Mouse (Mus musculus) neural tube, embryonic 14.5 days (tissue): ENCODE measurements around the gene Catsperb. TPM values are rescaled to one million over a fixed set of nuclear protein-coding genes. Genes with fewer than 3 reads are reported as not detected.
"Not testable (repeated sequence)": the region's sequence is repeated elsewhere in the genome, so short reads cannot be mapped to it uniquely, and the experiment has no call there.

Experiments
- ATAC-seq: fragments of 200-750 bp; cut with Nextera tagmentation; 2 replicates; pipeline ENCODE4 v1.8.0; 2017; ENCODE audit warnings: low read depth, mild to moderate bottlenecking, moderate TSS enrichment, moderate library complexity
- H3K27ac ChIP-seq: fragments of 300-500 bp; sonication (generic); 2 replicates; pipeline ENCODE4 v1.5.1; 2014; ENCODE audit warnings: low read depth, mild to moderate bottlenecking, control low read depth, low read length, moderate library complexity, mixed read lengths
- H3K27me3 ChIP-seq: fragments of 300-500 bp; sonication (generic); 2 replicates; pipeline ENCODE4 v1.6.1; 2014; ENCODE audit warnings: low read length; ENCODE audit not compliant: control insufficient read depth, insufficient read depth
- H3K36me3 ChIP-seq: fragments of 300-500 bp; sonication (generic); 2 replicates; pipeline ENCODE4 v1.6.1; 2014; ENCODE audit warnings: low read length, mixed read lengths; ENCODE audit not compliant: control insufficient read depth, insufficient read depth
- H3K4me1 ChIP-seq: fragments of 300-500 bp; sonication (generic); 2 replicates; pipeline ENCODE4 v1.6.1; 2014; ENCODE audit warnings: low read length; ENCODE audit not compliant: control insufficient read depth, insufficient read depth
- H3K4me2 ChIP-seq: fragments of 300-500 bp; sonication (generic); 2 replicates; pipeline ENCODE4 v1.6.1; 2014; ENCODE audit warnings: mild to moderate bottlenecking, low read depth, low read length, control low read depth
- H3K4me3 ChIP-seq: fragments of 300-500 bp; sonication (generic); 2 replicates; pipeline ENCODE4 v1.5.1; 2014; ENCODE audit warnings: low read depth, low read length, control low read depth, mixed read lengths
- H3K9ac ChIP-seq: fragments of 300-500 bp; sonication (generic); replicated peaks from 2 replicates; pipeline ENCODE4 v1.6.1; 2014; ENCODE audit warnings: low read depth, mild to moderate bottlenecking, control low read depth, low read length, mixed read lengths
- H3K9me3 ChIP-seq: fragments of 300-500 bp; sonication (generic); 2 replicates; pipeline ENCODE4 v1.6.1; 2016; ENCODE audit warnings: low read length; ENCODE audit not compliant: control insufficient read depth
- WGBS: fragments of 180-500 bp; shearing (Covaris S2); extraction: QIAGEN DNeasy Blood & Tissue Kit; methylation state at CpG from one replicate; pipeline ENCODE4 v1.1.7; 2014; 5-methylcytosine and 5-hydroxymethylcytosine counted together
- polyA plus RNA-seq: library from polyadenylated mRNA; unstranded; fragments of >200 nt; fragmentation: Nextera tagmentation; extraction: Ambion mirVana; gene quantifications from 2 replicates; pipeline ENCODE4 v1.2.1, GENCODE M21; 2014

The Catsperb gene
- not detected in 2 replicates for polyA plus RNA-seq

DNA sequence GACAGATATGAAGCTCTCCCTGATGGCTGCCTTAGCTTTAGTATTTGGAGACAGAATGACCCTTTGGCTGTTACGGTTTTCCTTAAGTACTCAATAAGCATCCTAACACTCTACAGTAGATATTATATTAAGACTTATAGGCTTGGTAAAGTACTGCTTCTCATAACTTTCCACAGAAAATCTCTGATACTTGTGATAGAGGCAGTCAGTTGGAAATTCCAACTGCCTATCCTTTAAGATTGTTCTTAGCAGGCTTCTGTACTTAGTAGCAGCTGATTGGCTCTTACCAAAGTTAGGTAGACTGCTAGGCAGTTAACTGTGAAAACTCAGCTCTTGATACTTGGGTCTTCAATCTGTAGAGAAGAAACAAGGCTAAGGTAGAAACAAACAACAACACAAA lies at the start of gene Catsperb:
TSS of gene Catsperb (plus strand) at position 301 of the 400 bp plus-strand sequence.
- not testable (repeated sequence) for H3K9ac ChIP-seq, H3K36me3 ChIP-seq, H3K4me2 ChIP-seq, H3K9me3 ChIP-seq, H3K4me3 ChIP-seq, H3K4me1 ChIP-seq, ATAC-seq, H3K27me3 ChIP-seq, H3K27ac ChIP-seq
- WGBS = 77% methylated on average over 1 of the region's 1 CpGs

DNA sequence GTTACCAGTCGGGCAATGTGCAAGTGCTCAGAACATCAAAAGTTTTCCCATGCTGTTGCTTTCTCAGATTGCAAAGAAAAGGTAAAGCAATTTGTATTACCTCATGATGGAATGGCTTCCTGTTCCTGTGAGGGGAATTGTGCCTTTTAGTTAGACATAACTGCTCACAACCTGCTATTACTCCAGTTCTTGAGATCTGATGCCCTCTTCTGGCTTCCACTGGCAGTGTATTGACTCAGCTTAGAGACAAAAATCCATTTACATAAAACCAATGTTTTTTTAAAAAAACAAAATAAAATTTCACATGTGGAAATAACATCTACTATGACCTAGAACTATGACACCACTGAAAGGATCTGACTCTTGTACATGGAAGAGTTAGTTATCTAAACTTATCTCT lies 43.0 kb upstream of the Catsperb start:
- ATAC-seq, H3K4me3 ChIP-seq: not testable (repeated sequence)

DNA sequence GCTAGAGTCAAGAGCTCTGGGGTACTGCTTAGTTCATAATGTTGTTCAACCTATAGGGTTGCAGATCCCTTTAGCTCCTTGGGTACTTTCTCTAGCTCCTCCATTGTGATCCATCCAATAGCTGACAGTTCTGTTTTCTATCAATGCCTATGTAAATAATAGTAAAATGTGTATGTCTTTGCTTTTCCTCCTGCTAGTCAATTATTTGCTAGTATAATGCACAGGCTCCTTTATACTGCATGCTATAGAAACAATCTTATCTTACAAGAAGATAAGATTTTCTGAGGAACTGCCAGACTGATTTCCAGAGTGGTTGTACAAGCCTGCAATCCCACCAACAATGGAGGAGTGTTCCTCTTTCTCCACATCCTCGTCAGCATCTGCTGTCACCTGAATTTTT lies 23.0 kb upstream of the Catsperb start:
- H3K36me3 ChIP-seq, H3K27me3 ChIP-seq, H3K9me3 ChIP-seq, H3K4me1 ChIP-seq, H3K27ac ChIP-seq, H3K4me3 ChIP-seq, ATAC-seq, H3K9ac ChIP-seq, H3K4me2 ChIP-seq: not testable (repeated sequence)
- no CpG with 5 or more reads among the region's 1 CpGs for WGBS

More for the DNA sequence above, 43.0 kb upstream of the Catsperb start:
- not testable (repeated sequence) for H3K9me3 ChIP-seq, H3K27me3 ChIP-seq, H3K36me3 ChIP-seq, H3K9ac ChIP-seq, H3K4me2 ChIP-seq, H3K4me1 ChIP-seq, H3K27ac ChIP-seq
- WGBS = 91% methylated on average over 1 of the region's 1 CpGs

DNA sequence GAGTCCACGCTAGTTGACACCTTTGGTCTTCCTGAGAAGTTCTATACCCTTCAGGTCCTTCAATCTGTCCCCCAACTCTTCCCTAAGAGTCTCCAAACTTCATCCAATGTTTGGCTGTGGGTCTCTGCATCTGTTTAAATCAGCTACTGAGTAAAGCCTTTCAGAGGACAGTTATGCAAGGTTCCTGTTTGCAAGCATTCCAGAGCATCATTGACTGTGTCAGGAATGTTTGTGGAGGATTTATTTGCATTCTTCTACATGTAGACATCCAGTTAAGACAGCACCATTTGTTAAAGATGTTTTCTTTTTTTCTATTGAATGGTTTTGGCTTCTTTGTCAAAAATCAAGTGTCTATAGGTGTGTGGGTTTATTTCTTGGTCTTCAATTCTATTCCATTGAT lies 21.7 kb downstream of the Catsperb start:
- Histone ChIP-seq H3K9ac (no peak overlapping the region), H3K4me1 (no peaks in the 10 kb centered on the region), H3K36me3 (no peaks in the 10 kb centered on the region), H3K4me2 (no peak overlapping the region), H3K27ac (no peak overlapping the region), H3K27me3 (no peaks in the 10 kb centered on the region), H3K9me3 (no peaks in the 10 kb centered on the region), H3K4me3 (no peak overlapping the region)
- 78% methylated on average over 1 of the region's 1 CpGs for WGBS
- no peak for ATAC-seq

DNA sequence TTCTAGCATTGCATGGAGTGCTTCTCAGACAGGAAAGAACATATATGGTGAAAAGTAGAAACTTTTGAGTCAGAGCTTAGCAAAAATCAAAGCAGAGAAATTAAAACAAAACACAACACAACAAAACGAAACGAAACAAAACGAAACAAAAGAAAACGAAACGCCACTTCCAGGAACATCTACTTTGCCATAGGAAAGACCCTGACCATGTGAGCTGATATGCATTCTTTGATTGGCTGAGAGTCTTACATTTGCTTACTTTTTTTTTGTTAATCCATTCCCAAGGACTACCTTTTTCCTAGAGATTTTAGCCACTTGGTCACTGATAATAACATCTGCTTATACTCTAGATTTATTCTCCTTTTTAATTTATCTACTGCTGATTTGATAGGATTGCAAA lies 57.6 kb downstream of the Catsperb start:
- H3K9ac ChIP-seq = no peak overlapping the region
- WGBS = 96% methylated on average over 5 of the region's 5 CpGs
- no peaks in the 10 kb centered on the region for H3K9me3 ChIP-seq
- no peaks in the 10 kb centered on the region for H3K27me3 ChIP-seq
- H3K4me1 ChIP-seq = no peaks in the 10 kb centered on the region
- no peak overlapping the region for H3K27ac ChIP-seq
- ATAC-seq = no peak
- H3K36me3 ChIP-seq = no peaks in the 10 kb centered on the region
- H3K4me2 ChIP-seq = no peak overlapping the region
- H3K4me3 ChIP-seq = no peak overlapping the region

DNA sequence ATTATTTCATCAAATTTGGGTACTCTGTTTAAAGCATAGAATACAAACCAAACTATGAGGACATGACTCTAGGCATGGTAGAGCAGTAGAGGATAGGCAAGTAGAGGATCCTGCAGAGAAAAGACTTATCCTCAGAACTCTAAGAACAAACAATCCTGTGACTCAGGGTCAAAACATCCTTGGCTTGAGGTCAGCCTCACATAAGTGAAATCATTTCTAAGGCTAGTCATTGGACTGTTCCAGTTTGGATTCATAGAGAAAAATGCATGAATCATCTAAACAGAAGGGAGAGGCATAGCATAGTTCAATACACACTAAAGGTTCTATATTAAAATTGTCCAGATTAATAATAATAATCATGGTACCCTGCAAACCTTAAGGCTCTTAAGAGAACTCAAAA lies 79.1 kb downstream of the Catsperb start:
- no peak overlapping the region for H3K27ac ChIP-seq
- no peaks in the 10 kb centered on the region for H3K27me3 ChIP-seq
- no peaks in the 10 kb centered on the region for H3K4me1 ChIP-seq
- no peak for ATAC-seq
- H3K9ac ChIP-seq = no peak overlapping the region
- H3K4me2 ChIP-seq = no peak overlapping the region
- no peaks in the 10 kb centered on the region for H3K36me3 ChIP-seq
- H3K4me3 ChIP-seq = no peak overlapping the region
- no peaks in the 10 kb centered on the region for H3K9me3 ChIP-seq

DNA sequence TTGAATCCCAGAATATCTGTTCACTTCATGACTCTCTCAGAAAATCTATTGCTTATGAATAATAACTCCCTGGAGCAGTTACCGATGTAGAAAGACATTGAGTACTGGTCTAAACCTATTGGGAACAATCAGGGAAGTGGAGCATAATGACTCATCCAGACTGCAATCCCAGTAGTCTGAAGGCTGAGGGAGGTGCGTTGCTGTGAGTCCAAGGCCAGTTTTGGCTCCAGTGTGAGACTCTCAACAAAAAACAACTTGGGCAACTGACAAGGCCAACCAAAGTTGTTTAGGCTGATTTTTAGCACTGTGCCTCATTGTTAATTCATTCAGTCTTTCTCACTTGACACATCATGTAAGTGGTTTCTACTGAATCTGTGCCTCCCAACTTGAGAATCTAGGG lies 106.9 kb downstream of the Catsperb start:
- 77% methylated on average over 2 of the region's 2 CpGs for WGBS
- H3K27ac ChIP-seq = not testable (repeated sequence)

DNA sequence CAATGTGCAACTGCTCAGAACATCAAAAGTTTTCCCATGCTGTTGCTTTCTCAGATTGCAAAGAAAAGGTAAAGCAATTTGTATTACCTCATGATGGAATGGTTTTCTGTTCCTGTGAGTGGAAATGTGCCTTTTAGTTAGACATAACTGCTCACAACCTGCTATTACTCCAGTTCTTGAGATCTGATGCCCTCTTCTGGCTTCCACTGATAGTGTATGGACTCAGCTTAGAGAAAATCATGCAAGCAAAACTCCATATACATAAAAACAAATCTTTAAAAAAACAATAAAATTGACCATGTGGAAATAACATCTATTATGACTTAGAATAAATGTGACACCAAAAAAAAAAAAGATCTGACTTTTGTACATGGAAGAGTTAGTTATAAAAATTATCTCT lies 202.2 kb downstream of the Catsperb start:
- not testable (repeated sequence) for H3K4me1 ChIP-seq, H3K27ac ChIP-seq, ATAC-seq, H3K4me2 ChIP-seq, H3K27me3 ChIP-seq, H3K4me3 ChIP-seq, H3K9me3 ChIP-seq, H3K36me3 ChIP-seq, H3K9ac ChIP-seq

More for the DNA sequence above, 106.9 kb downstream of the Catsperb start:
- not testable (repeated sequence) for H3K9me3 ChIP-seq, H3K9ac ChIP-seq, H3K27me3 ChIP-seq, H3K36me3 ChIP-seq, ATAC-seq, H3K4me2 ChIP-seq, H3K4me1 ChIP-seq, H3K4me3 ChIP-seq

DNA sequence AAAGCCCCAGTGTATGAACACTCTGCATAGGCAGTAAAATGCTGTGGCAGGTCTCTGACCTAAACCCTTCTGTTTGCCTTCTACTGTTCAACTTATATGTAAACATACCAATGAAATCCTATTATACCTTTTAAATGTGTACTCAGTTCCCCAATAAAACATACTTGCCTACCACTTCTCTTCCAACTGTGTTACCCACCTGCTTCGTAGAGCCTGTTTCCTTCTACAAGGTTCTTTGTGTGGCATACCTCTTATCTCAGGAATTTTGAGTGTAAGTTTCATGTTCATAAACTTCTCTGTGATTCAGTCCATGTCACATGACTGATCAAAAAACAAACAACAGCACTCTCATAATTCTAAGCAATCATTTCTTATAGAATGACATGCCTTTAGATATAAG lies 228.7 kb downstream of the Catsperb start:
- Histone ChIP-seq H3K36me3 (no peaks in the 10 kb centered on the region), H3K27me3 (no peaks in the 10 kb centered on the region), H3K4me1 (no peaks in the 10 kb centered on the region), H3K9me3 (no peaks in the 10 kb centered on the region), H3K27ac (no peak overlapping the region), H3K4me3 (no peak overlapping the region), H3K4me2 (no peak overlapping the region), H3K9ac (no peak overlapping the region)
- 86% methylated on average over 1 of the region's 1 CpGs for WGBS
- no peak for ATAC-seq

DNA sequence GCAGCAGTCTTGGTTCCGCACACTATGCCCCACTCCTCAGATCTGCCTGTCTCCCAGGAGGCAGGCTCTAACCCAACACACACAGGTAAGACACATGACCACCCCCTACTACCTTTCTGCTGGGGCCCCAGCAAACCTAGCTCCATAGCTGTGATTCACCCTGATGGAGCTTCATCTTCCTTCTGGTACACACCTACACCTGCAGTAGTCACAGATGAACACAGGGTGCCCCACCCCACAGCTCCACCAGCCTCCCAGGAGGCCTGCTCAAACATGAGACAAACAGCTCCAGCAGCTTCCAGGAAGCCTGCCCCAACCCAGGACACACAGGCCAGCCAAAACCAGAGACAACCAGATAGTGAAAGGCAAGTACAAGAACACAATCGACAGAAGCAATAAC lies 263.0 kb downstream of the Catsperb start:
- H3K9ac ChIP-seq = no peak overlapping the region
- H3K27ac ChIP-seq = no peak overlapping the region
- no peak overlapping the region for H3K4me3 ChIP-seq
- no peaks in the 10 kb centered on the region for H3K9me3 ChIP-seq
- no peak for ATAC-seq
- 89% methylated on average over 2 of the region's 2 CpGs for WGBS
- no peak overlapping the region for H3K4me2 ChIP-seq
- no peaks in the 10 kb centered on the region for H3K4me1 ChIP-seq
- no peaks in the 10 kb centered on the region for H3K36me3 ChIP-seq
- H3K27me3 ChIP-seq = no peaks in the 10 kb centered on the region
